Mouse (Mus musculus) layer of hippocampus, adult 2 months (tissue): Measurements from ENCODE around the gene Celf2. TPM values are rescaled to one million over a fixed set of nuclear protein-coding genes. Genes with fewer than 3 reads are reported as not detected.

ENCODE experiments used
- DNase-seq, 2 experiments: peaks; one replicate each; pipeline ENCODE4 v3.0.0; 2022; ENCODE audit warnings: low spot score in 2 of 2
- H3K27ac ChIP-seq: fragments of 200-600 bp; 2 replicates; pipeline ENCODE4 v1.8.1; 2022
- H3K4me3 ChIP-seq: fragments of 200-600 bp; 2 replicates; pipeline ENCODE4 v1.8.1; 2022; ENCODE audit warnings: mild to moderate bottlenecking
- CTCF ChIP-seq: fragments of 200-600 bp; conservative IDR thresholded peaks from 2 replicates; pipeline ENCODE4 v1.8.1; 2022; ENCODE audit warnings: antibody characterized with exemption, mild to moderate bottlenecking, moderate library complexity
- total RNA-seq, 2 experiments: library from RNA; stranded (reverse); gene quantifications; 2 replicates each; pipeline ENCODE4 v1.2.3; 2021

Gene Celf2
- total RNA-seq, 2 experiments from 2014 or later: 500 to 535 TPM

DNA sequence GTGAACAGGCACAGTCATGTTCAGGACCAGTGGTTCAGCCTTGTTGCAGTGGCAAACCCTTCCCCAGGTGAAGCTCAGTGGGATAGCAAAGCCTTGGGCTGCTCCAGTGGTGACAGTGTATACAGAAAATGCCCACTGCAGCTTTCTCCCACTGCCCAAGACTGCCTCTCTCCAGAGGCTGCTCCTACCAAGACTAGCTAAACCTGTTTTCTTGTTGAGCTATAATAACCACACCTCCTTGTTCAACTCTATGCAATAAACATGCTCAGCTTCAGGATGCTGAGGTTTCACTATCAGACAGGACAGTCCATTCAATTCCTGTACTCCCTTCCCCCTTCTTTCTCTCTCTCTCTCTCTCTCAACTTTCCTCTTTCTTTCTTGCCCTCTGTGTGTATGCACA lies 15.9 kb downstream of the Celf2 start:
- no peak overlapping the region for H3K4me3 ChIP-seq
- no peak for DNase-seq
- no peak for TF ChIP-seq CTCF
- no peak overlapping the region for H3K27ac ChIP-seq

DNA sequence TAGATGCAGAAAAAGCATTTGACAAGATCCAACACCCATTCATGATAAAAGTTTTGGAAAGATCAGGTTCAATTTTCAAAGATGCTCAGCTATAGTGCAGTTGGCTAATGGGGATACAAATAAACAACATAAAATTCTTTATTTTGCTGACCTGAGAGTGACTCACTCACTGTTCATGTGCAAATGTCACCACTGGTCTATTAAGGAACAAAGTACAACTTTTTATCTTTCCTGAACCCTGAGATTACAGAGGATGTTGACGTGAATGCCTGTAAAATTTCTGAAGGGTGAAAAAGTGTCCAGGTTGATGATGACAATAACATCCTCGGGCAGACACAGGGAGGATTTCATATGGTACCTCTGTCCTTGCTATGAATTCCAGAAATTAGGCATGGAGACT lies 24.4 kb downstream of the Celf2 start:
- no peak overlapping the region for H3K4me3 ChIP-seq
- H3K27ac ChIP-seq: no peak overlapping the region
- DNase-seq: no peak
- TF ChIP-seq CTCF: no peak

DNA sequence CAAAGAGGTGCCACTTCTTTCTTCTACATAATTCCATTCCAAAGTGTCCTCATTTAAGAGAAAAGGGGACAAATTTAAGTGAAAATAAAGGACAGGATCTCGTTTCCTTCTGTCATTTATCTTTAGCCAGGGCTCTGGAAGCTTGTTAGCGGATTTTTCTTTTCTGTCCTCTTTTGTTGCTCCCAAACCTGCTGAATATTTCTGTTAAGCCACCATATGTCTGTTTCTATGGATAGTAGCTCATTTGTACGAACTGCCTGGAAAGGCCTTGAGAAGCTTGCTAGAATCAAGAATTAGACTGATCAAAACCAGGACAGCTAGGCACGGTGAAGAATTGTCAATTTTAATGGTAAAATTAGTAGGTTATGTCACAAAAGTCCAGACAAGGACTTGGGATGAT lies 27.3 kb downstream of the Celf2 start:
- TF ChIP-seq CTCF: no peak
- Histone ChIP-seq H3K27ac (0 out of 2 replicates have a peak overlapping the region, but pooled peaks have one; percentile 14), H3K4me3 (no peak overlapping the region)
- no peak for DNase-seq

DNA sequence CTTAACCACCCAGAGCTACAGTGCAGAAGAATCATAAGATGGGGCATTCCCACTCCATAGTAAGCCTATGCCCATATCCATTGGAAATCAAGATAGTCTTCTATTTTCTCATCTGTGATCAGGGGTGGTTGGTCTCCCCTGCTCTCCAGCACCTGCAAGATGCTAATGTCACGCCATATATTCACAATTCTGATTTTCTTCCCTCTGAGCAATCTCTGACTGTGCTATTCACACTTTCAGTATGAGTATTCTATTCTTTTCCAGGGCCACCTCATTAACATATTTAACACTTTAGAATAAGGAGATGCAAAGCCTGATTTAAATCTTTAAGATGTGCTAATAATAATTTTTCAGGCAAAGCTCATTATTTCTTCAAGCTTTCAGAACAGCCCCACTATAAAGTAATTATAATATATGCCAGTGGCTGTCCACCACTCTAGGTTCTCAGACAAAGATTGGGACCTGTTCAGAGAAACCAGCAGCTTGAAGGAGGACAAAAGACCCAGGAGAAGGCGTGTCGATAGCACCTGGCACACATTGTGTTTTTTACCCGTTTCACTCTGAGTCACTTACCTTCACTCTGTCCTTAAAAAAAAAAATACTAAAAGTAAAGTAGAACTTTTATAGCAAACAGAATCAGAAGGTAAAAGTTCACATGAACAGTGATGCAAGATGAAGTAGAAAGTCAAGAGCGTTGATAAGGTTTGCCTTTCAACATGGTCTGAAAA lies 48.9 kb downstream of the Celf2 start:
- H3K4me3 ChIP-seq: no peak overlapping the region
- no peak overlapping the region for H3K27ac ChIP-seq
- no peak for DNase-seq
- TF ChIP-seq CTCF: no peak

DNA sequence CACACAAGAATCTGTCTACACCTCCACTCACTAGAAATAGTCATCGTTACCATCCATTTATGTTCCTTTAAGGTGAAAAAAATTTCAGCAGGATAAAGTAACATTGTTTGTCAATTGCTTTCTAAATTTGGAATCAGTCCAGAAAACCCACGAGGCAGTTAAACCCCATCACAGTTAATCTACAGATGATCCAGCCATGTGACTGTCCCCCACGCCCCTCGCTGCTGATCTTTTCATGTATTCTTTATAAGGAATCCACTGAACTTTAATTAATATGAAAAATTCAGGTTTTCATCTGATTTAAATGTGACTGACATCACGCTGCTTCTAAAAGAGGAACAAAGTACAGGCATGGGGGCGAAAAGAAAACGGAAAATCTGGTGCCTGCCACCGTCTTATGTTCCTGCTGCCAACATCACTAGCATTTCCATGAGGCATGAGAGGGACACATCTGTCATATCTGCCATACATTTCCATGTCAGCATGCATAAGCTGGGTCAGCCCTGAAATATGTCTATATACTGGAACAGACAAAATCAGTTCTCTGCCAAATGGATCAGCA lies 70.6 kb downstream of the Celf2 start:
- Histone ChIP-seq H3K4me3 (no peak overlapping the region), H3K27ac (peak overlapping the region; percentile 87)
- DNase-seq: peak; percentile 54 to 77
- TF ChIP-seq CTCF: no peak

DNA sequence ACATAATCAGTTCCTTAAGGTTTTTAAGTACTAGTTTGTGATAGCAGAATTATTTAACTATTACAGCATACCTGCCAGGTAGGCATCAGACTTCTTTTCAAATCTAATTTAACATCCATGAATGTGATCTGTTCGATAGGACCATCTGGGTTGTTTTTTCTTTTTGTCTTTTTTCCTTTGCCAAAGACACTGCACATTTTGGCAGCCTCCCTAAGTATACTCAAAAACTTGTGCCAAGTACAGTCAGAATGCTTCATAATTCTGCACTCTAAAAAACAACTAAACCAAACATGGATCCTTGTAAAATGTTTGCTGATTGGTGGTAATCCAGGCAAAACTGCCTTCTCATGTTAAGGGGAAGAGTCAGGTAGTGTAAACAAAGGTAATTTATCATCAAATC lies 82.9 kb downstream of the Celf2 start:
- H3K4me3 ChIP-seq: no peak overlapping the region
- peak; percentile 16 to 54 for DNase-seq
- peak overlapping the region; percentile 83 for H3K27ac ChIP-seq
- no peak for TF ChIP-seq CTCF

DNA sequence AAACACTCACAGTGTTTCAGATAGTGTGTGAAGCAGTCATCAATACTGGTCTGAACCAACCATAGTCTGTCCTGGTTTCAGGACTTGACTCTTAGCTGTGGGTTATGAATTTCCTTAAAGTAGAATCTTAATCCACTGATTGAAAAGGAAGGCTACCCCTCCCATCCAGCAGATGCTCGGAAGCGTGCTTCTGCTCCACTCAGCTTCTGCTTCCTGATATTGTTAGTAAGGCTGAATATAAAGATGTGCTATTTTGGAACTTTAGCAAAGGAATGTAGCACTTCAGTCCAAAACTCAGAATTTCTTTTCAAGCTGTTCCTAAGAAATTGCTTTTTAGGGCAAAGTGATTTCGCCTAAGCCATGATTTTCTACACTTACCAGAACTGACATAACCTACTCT lies 108.8 kb downstream of the Celf2 start:
- Histone ChIP-seq H3K27ac (peak overlapping the region; percentile 28; the same call in 1 of the 2 replicates), H3K4me3 (no peak overlapping the region)
- no peak for TF ChIP-seq CTCF
- DNase-seq: peak in 1 of 2 experiments; percentile 51

DNA sequence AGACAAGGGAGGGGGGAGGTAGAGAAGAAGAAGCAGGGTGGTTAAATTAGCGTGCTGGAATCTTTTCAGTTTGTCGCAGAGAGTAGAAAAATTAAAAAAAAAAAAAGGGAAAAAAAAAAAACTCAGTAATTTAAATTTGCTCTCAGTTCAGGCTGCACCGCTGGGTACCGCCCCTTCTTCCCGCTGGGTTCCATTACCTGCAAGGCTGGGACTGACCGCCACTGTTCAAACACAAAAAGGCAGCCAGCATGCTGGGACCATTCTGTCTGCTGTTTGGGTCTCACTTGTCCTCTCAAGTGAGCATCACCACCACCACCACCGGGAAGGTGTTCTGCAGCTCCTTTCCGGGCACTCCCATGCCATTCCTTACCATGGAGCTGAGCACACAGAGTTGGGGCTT lies 113.4 kb downstream of the Celf2 start:
- Histone ChIP-seq H3K4me3 (peak overlapping the region; percentile 67), H3K27ac (peak overlapping the region; percentile 97)
- no peak for TF ChIP-seq CTCF
- DNase-seq: no peak

DNA sequence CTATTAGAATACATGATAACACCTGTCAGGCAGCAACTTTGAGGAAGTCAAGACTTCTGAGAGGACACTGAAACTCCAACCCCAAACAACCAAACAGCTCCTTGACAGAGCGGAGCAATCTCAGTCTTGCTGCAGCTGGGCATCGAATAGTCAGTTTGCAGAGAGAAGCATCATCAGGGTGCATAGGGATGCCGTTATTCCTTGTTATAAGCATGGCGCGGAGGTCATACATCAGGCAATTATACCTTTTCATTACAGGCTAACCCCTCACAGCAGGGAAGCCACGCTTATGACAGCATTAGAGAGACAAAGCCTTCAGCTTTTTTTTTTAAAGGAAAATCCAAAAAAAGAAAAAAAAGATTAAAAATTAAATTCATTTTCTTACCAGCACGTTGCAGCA lies 113.9 kb downstream of the Celf2 start:
- Histone ChIP-seq H3K4me3 (peak overlapping the region; percentile 67), H3K27ac (peak overlapping the region; percentile 97)
- no peak for TF ChIP-seq CTCF
- DNase-seq: peak in 1 of 2 experiments; percentile 29

DNA sequence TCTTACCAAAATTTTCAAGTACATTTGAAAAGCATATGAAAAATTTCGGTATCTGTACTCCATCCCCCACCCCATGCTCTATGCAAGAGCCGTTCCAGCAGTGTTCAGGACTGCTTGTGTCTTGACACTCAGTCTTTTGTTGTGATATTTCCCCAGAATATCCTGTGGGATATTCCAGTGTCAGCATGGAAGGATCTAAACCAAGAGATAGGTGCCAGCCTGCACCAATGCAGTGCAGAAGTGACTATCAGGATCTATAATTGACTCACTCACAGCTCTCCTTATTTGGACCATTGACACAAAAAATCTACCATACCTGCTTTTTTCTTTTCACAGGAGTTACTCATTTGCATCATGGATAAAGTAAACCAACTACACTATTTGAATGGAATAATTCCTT lies 116.9 kb downstream of the Celf2 start:
- peak overlapping the region; percentile 97 for H3K27ac ChIP-seq
- H3K4me3 ChIP-seq: peak overlapping the region; percentile 67
- no peak for TF ChIP-seq CTCF
- DNase-seq: no peak

DNA sequence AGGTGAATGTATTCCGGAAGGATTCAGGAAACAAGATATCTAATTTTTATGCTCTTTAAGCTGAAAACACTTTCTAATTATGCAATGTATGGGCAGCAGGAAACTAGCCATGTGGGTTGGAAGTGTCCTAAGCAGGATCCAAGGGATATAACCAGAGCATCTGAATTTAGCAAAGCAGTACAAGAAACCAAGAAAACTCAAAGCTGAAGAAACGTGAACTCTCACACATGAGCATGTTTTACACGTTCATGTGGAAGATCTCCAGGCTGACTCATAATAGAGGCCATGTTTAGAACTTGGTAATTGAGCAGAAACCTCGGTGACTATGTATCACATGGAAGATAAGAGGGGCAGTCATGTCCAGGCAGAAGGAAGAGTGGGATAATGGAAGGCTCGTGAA lies 120.1 kb downstream of the Celf2 start:
- no peak overlapping the region for H3K4me3 ChIP-seq
- DNase-seq: no peak
- no peak for TF ChIP-seq CTCF
- peak overlapping the region; percentile 67 for H3K27ac ChIP-seq

DNA sequence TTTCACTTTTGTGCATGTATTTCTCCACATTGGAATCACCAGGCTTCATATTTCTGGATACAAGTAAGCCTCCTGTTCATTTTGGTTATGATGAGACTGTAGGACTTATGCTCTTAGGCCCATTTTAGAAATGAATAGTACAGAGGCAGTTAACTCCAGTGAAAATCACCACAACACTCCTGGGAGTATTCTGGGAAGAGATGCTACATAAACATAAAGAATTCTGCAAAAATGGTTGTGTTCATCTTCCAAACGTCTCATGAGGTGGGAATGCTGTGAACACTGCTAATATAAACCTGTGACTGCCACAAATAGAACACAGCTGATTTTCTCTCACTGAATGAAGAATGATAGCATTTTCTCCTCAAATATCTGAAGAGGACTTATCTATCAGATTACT lies 130.6 kb downstream of the Celf2 start:
- Histone ChIP-seq H3K4me3 (no peak overlapping the region), H3K27ac (peak overlapping the region; percentile 81)
- DNase-seq: no peak
- TF ChIP-seq CTCF: no peak

DNA sequence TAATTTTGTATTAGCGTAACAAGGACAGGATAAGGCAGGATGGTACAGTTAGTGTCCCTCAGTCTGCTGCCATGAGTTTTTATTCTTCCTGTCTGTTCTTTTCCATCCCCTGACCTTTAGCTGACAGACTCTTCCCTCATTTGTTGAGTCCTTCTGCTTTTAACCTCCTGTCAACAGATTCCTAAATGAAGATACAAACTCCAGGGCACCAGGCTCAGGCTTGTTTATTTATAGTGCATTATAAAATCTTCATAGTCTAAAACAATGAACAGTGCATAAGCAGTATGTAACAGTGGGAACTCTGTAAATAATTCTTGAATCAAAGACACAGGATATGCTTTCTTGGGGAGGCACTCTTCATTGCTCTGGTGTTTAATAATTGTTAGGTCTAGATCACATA lies 131.5 kb downstream of the Celf2 start:
- Histone ChIP-seq H3K27ac (peak overlapping the region; percentile 81), H3K4me3 (no peak overlapping the region)
- DNase-seq: no peak
- TF ChIP-seq CTCF: no peak

DNA sequence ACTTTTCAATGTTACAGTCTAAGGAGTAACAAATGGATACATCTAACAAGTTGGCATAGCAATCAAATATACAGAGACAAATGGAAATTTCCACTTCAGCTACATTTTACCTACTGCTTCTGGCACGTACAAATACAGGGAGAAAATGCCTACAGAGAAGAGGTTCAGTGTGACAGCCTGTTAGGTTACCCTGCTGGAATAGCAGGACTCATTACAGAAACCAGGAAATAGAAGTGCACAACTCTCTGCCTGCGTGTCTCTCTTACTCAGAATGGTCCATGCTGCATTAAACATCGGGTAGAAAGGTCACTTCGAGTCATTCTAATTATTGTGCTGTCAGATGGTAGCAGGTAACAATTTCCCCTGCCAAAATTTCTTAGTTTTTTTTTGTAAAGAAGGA lies 141.6 kb downstream of the Celf2 start:
- TF ChIP-seq CTCF: no peak
- no peak for DNase-seq
- peak overlapping the region; percentile 62; the same call in 1 of the 2 replicates for H3K27ac ChIP-seq
- no peak overlapping the region for H3K4me3 ChIP-seq
